Mouse (Mus musculus) cerebellum, postnatal 25 days (tissue): ENCODE results near the gene Rnf208.

Experiments used
- DNase-seq, 2 experiments: peaks; one replicate each; pipeline ENCODE4 v3.0.0; 2021; ENCODE audit warnings: mixed read lengths in 2 of 2

Gene Rnf208

GRCm38 (mm10) chr2:25224766-25225752 is 17.0 kb upstream of the Rnf208 start:
- DNase-seq = peak; percentile 96 to 97

DNA sequence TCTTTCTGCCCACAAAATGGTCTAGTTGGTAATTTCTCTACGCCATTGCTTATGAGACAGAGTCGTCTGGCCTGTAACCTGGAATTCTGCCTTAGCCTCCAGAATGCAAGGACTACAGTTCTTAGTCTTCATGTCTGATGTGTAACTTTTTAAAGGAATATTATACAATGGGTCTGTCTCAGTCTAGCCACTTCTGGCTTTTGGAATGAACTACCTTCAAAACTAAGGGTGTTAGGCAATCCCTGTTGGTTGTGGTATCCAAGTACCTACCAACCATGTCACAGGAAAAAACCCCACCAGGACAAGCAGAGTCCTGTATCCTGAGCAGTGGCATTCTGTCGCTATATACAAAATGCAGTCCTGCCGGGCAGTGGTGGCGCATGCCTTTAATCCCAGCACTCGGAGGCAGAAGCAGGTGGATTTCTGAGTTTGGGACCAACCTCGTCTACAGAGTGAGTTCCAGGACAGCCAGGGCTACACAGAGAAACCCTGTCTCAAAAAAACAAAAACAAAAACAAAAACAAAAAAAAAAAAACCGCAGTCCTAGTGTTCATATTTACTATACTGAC is 16.2 kb upstream of the Rnf208 start:
- DNase-seq = peak in 1 of 2 experiments; percentile 4

DNA sequence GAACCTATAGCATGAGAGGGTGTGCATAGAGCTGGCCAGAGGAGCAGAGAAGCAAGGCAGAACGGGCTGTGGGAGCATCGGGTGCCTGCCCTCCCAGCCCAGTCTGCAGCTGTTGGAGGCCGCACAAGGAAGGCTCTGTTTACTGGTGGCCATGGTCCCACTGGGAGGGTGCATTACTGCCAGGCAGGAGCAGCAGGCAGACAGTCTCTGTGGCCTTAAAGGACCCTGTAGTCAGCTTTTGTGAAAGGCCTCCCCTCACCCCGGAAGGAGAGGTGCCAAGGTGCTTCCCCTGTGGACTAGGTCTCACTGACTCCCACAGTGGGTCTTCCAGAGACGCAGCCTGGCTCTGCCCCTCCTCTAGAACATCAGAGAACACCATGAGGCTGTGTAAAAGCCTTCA is 15.2 kb upstream of the Rnf208 start:
- peak in 1 of 2 experiments; percentile 50 for DNase-seq

DNA sequence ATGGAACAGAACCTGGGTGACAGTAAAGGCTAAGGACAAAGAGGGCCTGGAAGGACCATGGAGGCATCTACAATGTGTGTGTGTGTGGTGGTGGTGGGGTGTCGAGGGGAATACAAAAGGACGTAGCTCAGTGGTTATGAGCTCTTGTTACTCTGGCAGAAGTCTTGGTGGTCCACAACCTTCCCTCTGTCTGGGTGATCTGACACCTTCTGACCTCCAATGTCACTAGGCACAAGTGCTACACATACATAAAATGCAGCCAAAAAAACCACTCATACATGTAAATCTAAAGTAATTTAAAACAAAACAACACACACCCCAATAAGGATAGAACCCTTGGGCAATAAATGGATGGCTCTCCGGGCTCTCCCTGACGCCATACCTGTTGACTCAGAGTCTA is 14.6 kb upstream of the Rnf208 start:
- peak in 1 of 2 experiments; percentile 12 for DNase-seq

DNA sequence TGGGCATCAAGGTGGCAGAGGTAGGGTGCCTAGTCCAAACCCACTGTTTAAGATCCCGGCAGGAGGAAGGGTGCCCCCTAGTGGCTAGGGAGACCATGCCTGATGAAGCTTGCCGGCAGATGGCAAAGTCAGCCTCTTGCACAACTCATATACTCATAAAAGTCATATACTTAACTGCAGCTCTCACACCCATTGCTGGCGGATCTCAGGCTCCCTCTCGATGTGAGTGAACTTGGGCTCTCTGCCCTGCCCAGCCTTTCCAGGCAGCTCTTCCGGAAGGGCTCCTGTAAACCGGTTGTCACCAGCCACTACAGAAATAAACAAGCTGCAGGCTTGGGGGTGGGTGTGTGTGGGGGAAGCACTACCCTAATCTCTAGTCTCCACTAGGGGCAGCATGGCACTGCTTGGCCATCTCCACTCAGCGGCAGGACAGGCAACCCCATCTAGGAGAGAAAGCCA is 13.6 kb upstream of the Rnf208 start:
- peak; percentile 85 to 90 for DNase-seq

DNA sequence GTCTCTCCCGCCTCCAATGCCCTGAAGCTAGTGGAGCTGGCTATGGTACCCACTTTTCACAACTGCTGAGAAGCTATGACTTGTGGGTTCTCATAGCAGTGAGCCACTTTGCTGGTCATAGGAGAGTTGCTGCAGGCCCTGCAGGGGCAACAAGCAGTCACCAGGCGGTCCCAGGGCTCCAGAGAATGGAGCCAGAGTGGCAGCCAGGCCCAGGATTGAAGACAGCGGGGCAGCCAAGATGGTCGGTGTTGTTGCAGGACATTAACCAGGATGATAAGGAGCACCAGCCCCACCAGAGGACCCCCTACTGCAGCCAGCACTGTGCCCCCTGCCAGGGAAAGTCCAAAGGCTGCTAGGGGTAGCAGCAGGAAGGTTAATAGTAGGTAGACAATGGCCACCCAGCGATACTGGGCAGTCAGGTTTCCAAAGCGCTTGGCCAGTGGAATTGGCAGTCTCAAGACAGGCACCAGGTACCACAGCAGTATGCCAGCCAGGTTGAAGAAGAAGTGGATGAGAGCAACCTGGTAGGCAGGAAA is 13.0 kb upstream of the Rnf208 start:
- peak in 1 of 2 experiments; percentile 33 for DNase-seq

GRCm38 (mm10) chr2:25229582-25229981 is 12.5 kb upstream of the Rnf208 start:
- DNase-seq = no peak

GRCm38 (mm10) chr2:25230581-25230980 is 11.5 kb upstream of the Rnf208 start:
- DNase-seq = peak in 1 of 2 experiments; percentile 12

DNA sequence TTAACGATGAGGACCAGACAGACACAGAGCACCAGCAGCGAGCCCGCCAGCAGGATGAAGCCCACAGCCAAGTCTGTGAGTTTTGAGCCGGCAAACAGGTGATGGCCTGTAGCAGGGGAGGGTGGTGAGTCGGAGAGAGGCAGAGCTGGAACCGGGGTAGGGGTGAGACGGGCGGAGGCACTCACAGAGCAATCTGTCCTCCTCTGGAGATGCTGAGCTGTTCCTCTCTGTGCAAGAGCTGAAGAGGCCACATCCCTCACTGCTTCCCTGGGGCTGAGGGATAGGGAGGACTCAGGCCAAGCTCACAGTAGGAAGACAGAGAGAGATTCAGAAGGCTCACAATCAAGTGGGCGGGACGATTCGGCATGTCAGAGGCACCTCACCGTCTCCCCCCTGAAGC is 11.0 kb upstream of the Rnf208 start:
- DNase-seq = no peak

DNA sequence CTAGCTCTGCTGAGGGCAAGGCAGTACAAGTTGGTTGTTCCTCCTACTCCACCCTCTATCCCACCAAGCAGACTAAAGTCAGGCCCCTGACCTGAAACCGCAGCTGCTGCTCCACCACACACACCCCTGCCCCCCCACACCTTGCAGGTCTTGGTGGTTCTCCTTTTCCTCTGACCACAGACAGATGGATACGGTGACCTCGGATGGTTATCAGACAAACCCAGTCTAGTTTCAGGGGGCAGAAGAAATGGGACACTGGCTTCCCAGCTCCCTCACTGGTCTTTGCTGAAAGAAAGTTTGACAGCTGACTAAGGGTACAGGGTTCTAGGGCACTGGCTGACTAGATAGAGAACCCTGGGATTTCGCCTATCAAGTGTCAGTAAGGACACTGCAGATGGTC is 8.6 kb upstream of the Rnf208 start:
- DNase-seq = peak in 1 of 2 experiments; percentile 8

DNA sequence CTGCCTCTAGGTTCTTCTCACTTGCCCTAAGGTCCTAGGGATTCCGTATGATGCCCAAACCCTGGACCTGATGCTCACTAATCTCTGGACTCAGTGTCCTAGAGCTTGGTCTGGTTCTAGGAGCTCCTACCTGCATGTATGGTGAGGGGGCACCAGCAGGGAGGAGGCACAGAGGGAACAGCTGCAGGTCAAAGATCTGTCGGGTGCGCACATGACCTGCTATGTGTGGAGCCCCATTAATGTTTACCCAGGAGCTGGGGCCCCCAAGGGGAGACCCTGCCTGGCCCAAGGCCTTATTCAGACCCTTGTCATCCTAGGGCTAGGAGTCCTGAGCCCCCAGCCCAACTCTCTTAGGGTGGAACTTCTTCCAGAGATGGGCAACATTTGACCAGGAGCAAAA is 8.0 kb upstream of the Rnf208 start, which contains the start of gene Slc34a3:
Slc34a3 (minus strand) TSS at position 315 of the 400 bp plus-strand sequence.
- DNase-seq = peak in 1 of 2 experiments; percentile 2

- DNase-seq = peak in 1 of 2 experiments; percentile 17
Measured at GRCm38 (mm10) chr2:25234551-25235220, 7.4 kb upstream of the Rnf208 start.

- peak in 1 of 2 experiments; percentile 3 for DNase-seq
Measured at GRCm38 (mm10) chr2:25236614-25237013, 5.4 kb upstream of the Rnf208 start, which contains the start of gene Rnf224. Gene Rnf224 (minus strand): TSS chr2:25236787.

GRCm38 (mm10) chr2:25237522-25237921 is 4.5 kb upstream of the Rnf208 start:
- no peak for DNase-seq

DNA sequence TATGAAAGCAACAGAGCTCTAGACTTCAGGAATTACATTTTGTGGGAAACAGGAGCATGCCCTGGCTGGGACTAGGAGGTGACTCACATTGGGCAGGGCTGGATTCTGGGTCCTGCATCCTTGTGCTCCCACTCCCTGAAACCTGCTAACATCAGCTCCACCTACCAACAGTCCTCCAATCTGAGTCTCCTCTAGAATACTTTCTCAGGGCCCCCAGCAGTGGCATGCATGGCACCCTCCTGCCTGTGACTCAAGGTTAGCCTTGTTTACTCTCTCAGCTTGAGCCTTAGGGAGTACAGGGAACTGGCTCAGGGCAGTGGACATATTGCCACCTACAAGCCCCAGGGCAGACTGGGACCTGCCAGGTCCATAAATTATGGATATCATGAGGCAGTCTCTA is 3.9 kb upstream of the Rnf208 start:
- DNase-seq = no peak

DNA sequence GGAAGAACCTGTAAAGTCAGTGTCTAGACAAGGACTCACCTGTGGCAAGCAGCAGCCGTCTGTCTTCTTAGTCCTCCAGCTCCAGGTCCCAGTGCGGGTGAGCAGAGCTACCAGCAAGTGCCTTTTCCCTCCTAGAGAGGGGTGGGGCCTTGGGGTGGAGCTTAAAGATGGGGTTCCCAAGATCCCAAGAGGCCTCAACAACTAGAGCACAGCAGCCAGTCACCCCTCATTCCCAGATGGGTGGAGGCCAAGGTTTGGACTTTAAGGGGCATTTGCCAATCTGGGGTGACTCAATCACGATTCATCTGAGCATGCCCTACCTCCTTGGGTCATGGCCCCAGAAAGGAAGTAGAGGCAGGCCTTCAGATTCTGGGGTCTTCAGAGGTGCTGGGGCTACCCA is 2.3 kb upstream of the Rnf208 start:
- peak in 1 of 2 experiments; percentile 12 for DNase-seq

DNA sequence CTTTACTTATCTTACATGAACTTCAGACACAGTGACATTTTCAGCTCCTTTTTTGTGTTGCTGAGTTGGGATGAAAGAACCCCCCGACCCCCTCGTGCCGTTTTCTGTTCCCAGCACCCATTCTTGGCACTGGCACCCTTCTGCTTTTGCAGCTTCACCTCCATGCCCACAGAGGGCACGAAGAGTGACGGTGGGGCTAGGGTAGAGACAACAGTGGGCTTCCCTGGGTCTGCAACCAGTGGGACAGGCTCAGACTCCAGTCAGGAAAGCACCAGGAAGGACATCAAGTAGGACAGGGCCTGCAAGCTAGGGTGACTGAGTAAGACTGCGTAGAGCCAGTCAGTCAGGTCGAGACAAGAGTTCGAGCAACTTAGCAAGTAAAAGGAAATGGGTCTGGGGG is 1.7 kb upstream of the Rnf208 start:
- no peak for DNase-seq

DNA sequence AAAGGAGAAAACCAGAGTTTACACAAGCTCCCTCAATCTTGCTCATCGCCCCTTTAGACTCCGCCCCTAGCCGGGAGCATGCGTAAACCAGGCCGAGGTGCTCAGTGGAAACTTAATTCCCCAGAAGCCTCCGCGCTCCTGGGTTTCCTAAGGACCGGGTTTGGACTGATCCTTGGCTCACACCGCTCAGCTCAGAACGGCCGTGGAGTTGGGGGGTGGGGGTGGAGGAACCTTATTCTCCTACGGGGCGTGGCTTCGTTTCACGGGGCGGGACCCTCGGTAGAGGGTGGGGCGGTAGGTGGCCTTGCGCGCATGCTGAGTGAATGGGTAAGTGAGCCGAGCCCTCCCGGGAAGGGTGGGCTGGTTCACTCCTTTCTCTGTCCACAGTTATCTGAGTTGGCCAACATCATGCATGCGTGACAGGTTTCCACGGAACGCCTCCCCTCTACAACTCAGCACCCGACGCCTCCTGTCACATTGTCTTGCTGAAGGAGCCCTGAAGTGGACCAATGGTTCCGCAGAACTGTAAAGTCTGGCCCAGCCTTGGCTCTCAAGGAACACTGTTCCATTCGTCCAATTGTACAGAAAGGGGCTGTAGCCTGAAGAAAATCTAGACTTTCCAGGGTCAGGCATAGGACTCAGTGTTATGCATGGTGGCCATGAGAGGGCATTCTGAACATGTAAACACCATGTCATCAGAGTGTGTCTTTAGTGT is 1.2 kb upstream of the Rnf208 start:
- DNase-seq = peak; percentile 73 to 82

DNA sequence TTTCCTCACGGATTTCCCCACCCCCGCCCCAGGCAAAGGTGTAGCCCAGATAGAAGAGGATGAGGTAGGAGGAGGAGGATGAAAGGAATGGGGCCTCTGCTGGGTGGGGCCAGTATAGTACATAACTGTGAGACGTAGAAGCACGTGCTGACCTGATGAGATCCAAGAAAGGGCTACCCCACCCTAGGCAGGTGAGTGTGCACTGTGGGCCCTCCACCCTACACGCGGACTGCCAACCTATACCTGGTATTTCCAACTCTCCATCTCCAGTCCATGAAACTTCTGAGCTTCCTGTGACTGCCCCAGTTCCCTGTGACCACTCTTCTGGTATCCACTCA is 648 bp upstream of the Rnf208 start:
- DNase-seq = peak in 1 of 2 experiments; percentile 29

DNA sequence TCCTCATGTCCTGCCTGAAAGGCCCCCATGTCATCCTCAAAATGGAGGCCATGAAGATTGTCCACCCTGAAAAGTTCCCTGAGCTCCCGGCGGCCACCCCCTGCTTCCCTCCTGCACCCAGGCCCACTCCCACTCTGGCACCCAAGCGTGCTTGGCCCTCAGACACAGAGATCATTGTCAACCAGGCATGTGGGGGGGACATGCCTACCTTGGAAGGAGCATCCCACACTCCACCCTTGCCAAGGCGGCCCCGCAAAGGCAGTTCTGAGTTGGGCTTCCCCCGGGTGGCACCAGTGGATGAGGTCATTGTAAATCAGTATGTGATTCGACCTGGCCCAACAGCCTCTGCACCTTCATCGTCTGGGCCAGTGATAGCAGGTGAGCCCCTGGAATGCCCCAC is 1.3 kb downstream of the Rnf208 start:
- peak in 1 of 2 experiments; percentile 27 for DNase-seq

DNA sequence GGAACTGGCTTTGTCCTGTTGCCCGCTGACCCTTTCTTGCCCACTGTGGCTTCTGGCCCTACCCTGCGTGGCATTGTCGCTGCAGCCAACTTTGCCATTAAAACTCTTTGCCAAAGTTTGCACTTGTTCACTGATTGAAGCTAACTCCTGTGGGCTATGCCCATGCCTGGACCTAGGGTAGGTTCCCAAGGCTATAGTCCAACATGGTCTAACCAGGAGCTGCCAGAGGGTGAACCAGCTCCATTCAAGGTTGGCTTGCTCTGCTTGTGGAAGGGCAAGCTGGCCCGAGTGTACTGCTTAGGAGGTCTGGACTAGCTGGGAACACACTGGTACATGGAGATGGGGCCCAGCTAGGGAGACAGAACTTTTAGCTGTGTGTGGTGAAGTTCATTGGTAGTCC is 2.1 kb downstream of the Rnf208 start:
- DNase-seq = peak in 1 of 2 experiments; percentile 6
